Mouse (Mus musculus): ENCODE results near the gene Ano4. TPM values are rescaled to one million over a fixed set of nuclear protein-coding genes. Genes with fewer than 3 reads are reported as not detected.

Ano4 gene
- total RNA-seq (2014; fragmentation: Nextera tagmentation) (not detected in 2 replicates), total RNA-seq (2017) (0.33 TPM in 1 of 2 replicates, not detected in the other), polyA plus RNA-seq (2012) (not detected in 2 replicates)

DNA sequence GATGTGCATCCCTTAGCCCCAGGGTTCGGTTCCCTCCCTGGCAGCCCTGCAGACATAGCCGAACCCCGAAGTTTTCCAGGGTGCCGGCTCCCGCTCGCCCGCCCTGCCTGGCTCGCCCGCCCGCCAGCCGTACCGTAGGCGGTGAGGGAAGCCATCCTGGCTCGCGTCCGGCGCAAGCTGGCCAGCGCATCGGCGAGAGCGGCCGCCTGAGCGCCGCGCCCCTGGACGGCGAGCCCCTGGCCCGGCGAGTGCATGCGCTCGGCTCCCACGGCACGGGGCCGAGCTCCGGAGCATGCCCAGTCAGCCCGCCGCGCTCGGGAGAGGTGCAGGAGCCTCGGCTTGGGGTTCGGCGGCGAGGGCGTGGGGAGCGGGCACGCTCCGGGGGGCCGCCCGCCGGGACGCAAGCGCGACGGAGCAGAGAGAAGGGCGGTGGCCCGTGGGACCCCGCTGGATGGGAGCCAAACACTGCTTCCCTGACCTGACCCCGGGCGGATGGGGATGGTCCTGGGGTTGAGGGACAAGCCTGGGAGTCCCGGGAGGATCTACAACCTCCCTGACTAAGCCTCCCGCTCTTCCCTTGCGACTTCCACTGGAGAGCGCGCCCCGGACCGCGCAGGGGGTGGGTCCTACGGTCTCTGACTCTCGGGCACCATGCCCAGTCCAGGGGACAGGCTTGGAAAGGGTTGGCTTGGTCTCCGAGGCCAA is at the start of gene Ano4:
TSS of gene Ano4 (minus strand) at position 272 of the 705 bp plus-strand sequence.
- Histone ChIP-seq H3K9me3 (replicated peaks) (peaks cover 22% of the 10 kb centered on the region), H3K27me3 (ENCODE audit: insufficient read depth, low read length) (no peaks in the 10 kb centered on the region), H3K4me1 (ENCODE audit: insufficient read depth, low read depth, low read length) (no peaks in the 10 kb centered on the region), H3K4me3 (ENCODE audit: low read depth, low read length) (no peak within 1 kb of the TSS), H3K36me3 (replicated peaks) (no peaks in the 10 kb centered on the region)
- ATAC-seq (ENCODE audit: extremely low read depth, insufficient number of reproducible peaks, low FRiP score, poor library complexity, severe bottlenecking) = no peak
- no peak for DNase-seq (ENCODE audit: low spot score)
- TF ChIP-seq GATA1 (IDR thresholded peaks at IDR 0.05; ENCODE audit: borderline replicate concordance, low read length) (no peak), POLR2AphosphoS5 (IDR thresholded peaks at IDR 0.05; ENCODE audit: insufficient replicate concordance, low read depth, low read length) (no peak), CTCF (IDR thresholded peaks at IDR 0.05; ENCODE audit: low read depth, low read length) (no peak), GATA2 (IDR thresholded peaks at IDR 0.05; ENCODE audit: borderline replicate concordance, low read depth, low read length) (no peak), TAL1 (conservative IDR thresholded peaks at IDR 0.05; ENCODE audit: low read depth, low read length) (no peak)

DNA sequence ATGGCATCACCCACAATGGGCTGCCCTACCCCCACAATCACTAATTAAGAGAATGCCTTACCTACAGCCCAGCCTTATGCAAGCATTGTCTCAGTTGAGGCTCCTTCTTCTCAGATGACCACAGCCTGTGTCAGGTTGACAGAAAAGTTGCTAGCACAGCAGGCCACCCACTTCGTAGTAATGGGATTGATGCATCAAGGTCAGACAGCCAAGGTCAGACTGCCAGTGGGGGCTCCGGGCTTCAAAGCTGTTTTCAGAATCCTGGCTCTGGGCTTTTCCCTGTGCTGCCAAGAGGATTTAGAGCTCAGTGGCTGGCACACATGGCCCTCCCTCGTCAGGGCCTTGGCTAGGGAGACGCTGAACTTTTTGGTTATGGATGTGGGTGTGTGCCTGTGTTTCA is 48.1 kb upstream of the Ano4 start:
- no peak for DNase-seq (ENCODE audit: low spot score)
- H3K27me3 ChIP-seq (ENCODE audit: insufficient read depth, low read length) = no peaks in the 10 kb centered on the region
- no peak overlapping the region for H3K4me3 ChIP-seq (ENCODE audit: low read depth, low read length)
- no peaks in the 10 kb centered on the region for H3K36me3 ChIP-seq (replicated peaks)
- peaks cover 3% of the 10 kb centered on the region; the same call in 1 of the 2 replicates for H3K9me3 ChIP-seq (replicated peaks)
- no peak for ATAC-seq (ENCODE audit: extremely low read depth, insufficient number of reproducible peaks, low FRiP score, poor library complexity, severe bottlenecking)
- TF ChIP-seq CTCF (IDR thresholded peaks at IDR 0.05; ENCODE audit: low read depth, low read length) = no peak
- no peak for TF ChIP-seq GATA2 (IDR thresholded peaks at IDR 0.05; ENCODE audit: borderline replicate concordance, low read depth, low read length)
- TF ChIP-seq GATA1 (IDR thresholded peaks at IDR 0.05; ENCODE audit: borderline replicate concordance, low read length) = no peak
- no peak for TF ChIP-seq TAL1 (conservative IDR thresholded peaks at IDR 0.05; ENCODE audit: low read depth, low read length)
- no peak for TF ChIP-seq POLR2AphosphoS5 (IDR thresholded peaks at IDR 0.05; ENCODE audit: insufficient replicate concordance, low read depth, low read length)
- no peaks in the 10 kb centered on the region for H3K4me1 ChIP-seq (ENCODE audit: insufficient read depth, low read depth, low read length)

DNA sequence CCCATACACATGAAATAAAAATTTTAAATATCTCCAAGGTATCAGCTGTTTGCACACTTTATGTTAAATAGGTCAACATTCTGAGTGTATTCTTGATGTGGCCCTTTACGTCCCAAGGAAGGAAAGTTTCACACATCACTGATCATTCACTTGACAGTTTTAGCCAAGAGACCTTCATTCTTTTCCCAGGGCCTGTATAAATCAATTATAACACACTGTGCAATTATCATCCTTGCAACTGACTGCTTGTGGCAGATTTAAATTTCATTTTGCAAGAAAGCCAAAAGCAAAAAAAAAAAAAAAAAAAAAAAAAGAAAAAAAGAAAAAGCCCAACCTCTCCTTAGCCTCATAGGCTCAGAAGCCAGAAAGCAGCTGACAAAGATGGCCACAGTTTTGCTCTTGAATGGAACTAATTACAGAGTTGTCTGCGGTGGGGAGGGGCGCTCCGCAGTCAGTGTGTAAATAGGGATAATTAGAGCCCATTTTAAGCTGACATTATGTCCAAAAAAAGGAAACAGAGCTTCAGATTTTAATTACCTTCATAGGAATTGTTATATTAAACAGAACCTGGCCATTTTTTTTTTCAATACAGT is 47.1 kb upstream of the Ano4 start:
- no peaks in the 10 kb centered on the region for H3K4me1 ChIP-seq (ENCODE audit: insufficient read depth, low read depth, low read length)
- H3K9me3 ChIP-seq (replicated peaks) = peaks cover 3% of the 10 kb centered on the region; the same call in 1 of the 2 replicates
- no peak for DNase-seq (ENCODE audit: low spot score)
- TF ChIP-seq GATA2 (IDR thresholded peaks at IDR 0.05; ENCODE audit: borderline replicate concordance, low read depth, low read length) (no peak), POLR2AphosphoS5 (IDR thresholded peaks at IDR 0.05; ENCODE audit: insufficient replicate concordance, low read depth, low read length) (no peak), TAL1 (conservative IDR thresholded peaks at IDR 0.05; ENCODE audit: low read depth, low read length) (no peak), CTCF (IDR thresholded peaks at IDR 0.05; ENCODE audit: low read depth, low read length) (no peak), GATA1 (IDR thresholded peaks at IDR 0.05; ENCODE audit: borderline replicate concordance, low read length) (no peak)
- H3K4me3 ChIP-seq (ENCODE audit: low read depth, low read length) = no peak overlapping the region
- no peaks in the 10 kb centered on the region for H3K36me3 ChIP-seq (replicated peaks)
- no peaks in the 10 kb centered on the region for H3K27me3 ChIP-seq (ENCODE audit: insufficient read depth, low read length)
- no peak for ATAC-seq (ENCODE audit: extremely low read depth, insufficient number of reproducible peaks, low FRiP score, poor library complexity, severe bottlenecking)

DNA sequence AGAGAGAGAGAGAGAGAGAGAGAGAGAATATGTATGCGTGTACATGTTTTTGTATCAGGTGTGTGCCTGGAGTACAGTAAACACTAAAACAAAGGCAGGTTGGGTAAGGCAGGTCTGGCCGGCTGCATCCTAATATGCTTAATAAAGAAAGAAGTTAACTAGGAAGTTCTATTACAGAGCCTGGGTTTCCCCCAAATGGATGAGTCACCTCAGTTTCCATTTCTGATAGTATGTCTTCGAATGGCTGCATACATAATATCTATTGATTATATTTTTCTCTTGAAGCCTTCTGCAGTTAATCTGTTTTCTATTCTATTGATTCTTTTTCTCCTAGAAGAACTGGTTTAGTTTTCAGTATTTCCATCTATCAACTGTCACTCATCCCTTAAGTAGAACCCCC is 41.9 kb upstream of the Ano4 start:
- DNase-seq (ENCODE audit: low spot score) (no peak), ATAC-seq (ENCODE audit: extremely low read depth, insufficient number of reproducible peaks, low FRiP score, poor library complexity, severe bottlenecking) (no peak)
- no peaks in the 10 kb centered on the region for H3K27me3 ChIP-seq (ENCODE audit: insufficient read depth, low read length)
- TF ChIP-seq TAL1 (conservative IDR thresholded peaks at IDR 0.05; ENCODE audit: low read depth, low read length) = no peak
- no peak for TF ChIP-seq CTCF (IDR thresholded peaks at IDR 0.05; ENCODE audit: low read depth, low read length)
- no peak for TF ChIP-seq GATA1 (IDR thresholded peaks at IDR 0.05; ENCODE audit: borderline replicate concordance, low read length)
- TF ChIP-seq GATA2 (IDR thresholded peaks at IDR 0.05; ENCODE audit: borderline replicate concordance, low read depth, low read length) = no peak
- no peak for TF ChIP-seq POLR2AphosphoS5 (IDR thresholded peaks at IDR 0.05; ENCODE audit: insufficient replicate concordance, low read depth, low read length)
- no peaks in the 10 kb centered on the region for H3K9me3 ChIP-seq (replicated peaks)
- no peak overlapping the region for H3K4me3 ChIP-seq (ENCODE audit: low read depth, low read length)
- no peaks in the 10 kb centered on the region for H3K36me3 ChIP-seq (replicated peaks)
- H3K4me1 ChIP-seq (ENCODE audit: insufficient read depth, low read depth, low read length) = no peaks in the 10 kb centered on the region

DNA sequence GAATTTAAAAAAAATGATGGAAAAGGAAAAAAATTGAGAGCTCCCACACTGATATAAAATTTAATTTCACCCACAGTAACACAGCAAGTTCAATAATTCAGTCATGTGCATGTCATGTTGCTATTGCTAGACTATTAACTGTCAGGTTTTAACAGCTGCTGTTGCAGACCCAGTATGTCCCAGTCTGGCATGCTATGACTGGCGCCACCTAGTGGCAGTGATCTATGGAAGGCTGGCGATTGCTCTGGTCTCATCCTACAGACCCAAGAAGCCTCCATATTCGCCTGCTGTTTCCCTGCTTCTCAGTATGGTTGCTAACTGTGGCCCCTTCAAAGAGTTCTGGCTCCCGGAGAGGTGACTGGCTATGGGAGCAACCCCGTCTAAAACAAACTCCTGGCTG is 38.9 kb upstream of the Ano4 start:
- Histone ChIP-seq H3K9me3 (replicated peaks) (peaks cover under 1% of the 10 kb centered on the region; the same call in 1 of the 2 replicates), H3K4me3 (ENCODE audit: low read depth, low read length) (no peak overlapping the region), H3K36me3 (replicated peaks) (no peaks in the 10 kb centered on the region), H3K27me3 (ENCODE audit: insufficient read depth, low read length) (no peaks in the 10 kb centered on the region), H3K4me1 (ENCODE audit: insufficient read depth, low read depth, low read length) (no peaks in the 10 kb centered on the region)
- ATAC-seq (ENCODE audit: extremely low read depth, insufficient number of reproducible peaks, low FRiP score, poor library complexity, severe bottlenecking) = no peak
- no peak for DNase-seq (ENCODE audit: low spot score)
- TF ChIP-seq POLR2AphosphoS5 (IDR thresholded peaks at IDR 0.05; ENCODE audit: insufficient replicate concordance, low read depth, low read length) (no peak), CTCF (IDR thresholded peaks at IDR 0.05; ENCODE audit: low read depth, low read length) (peak; percentile 77)

DNA sequence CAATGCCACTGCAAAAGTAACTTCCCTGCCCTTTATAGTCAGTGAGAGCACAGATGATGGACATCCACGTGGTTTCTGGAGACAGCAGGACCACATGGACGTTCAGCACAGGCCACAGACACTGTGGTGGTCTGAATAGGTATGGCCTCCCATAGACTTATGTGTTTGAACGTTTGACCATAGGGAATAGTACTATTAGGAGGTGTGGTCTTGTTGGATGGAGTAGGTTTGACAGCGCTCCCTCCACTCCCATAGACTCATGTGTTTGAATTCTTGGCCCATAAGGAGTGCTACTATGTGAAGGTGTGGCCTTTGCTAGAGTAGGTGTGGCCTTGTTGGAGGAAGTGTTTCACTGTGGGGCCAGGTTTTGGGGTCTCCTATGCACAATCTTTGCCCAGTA is 33.2 kb upstream of the Ano4 start:
- DNase-seq (ENCODE audit: low spot score) (no peak), ATAC-seq (ENCODE audit: extremely low read depth, insufficient number of reproducible peaks, low FRiP score, poor library complexity, severe bottlenecking) (no peak)
- peaks cover 3% of the 10 kb centered on the region; the same call in 1 of the 2 replicates for H3K9me3 ChIP-seq (replicated peaks)
- H3K27me3 ChIP-seq (ENCODE audit: insufficient read depth, low read length) = no peaks in the 10 kb centered on the region
- H3K4me3 ChIP-seq (ENCODE audit: low read depth, low read length) = no peak overlapping the region
- TF ChIP-seq GATA1 (IDR thresholded peaks at IDR 0.05; ENCODE audit: borderline replicate concordance, low read length) = no peak
- TF ChIP-seq POLR2AphosphoS5 (IDR thresholded peaks at IDR 0.05; ENCODE audit: insufficient replicate concordance, low read depth, low read length) = no peak
- no peak for TF ChIP-seq GATA2 (IDR thresholded peaks at IDR 0.05; ENCODE audit: borderline replicate concordance, low read depth, low read length)
- TF ChIP-seq CTCF (IDR thresholded peaks at IDR 0.05; ENCODE audit: low read depth, low read length) = no peak
- TF ChIP-seq TAL1 (conservative IDR thresholded peaks at IDR 0.05; ENCODE audit: low read depth, low read length) = no peak
- no peaks in the 10 kb centered on the region for H3K4me1 ChIP-seq (ENCODE audit: insufficient read depth, low read depth, low read length)
- no peaks in the 10 kb centered on the region for H3K36me3 ChIP-seq (replicated peaks)
